Mouse (Mus musculus) v-Abl transformed pro-B cells (cell line): Measurements from ENCODE around the gene Nr2f2.

Experiments
- in situ Hi-C, 2 experiments: fragments of 400-800 bp; cut with MboI; formaldehyde crosslinking; loops; one replicate each; pipeline ENCODE4 v1.15.1; 2025; ENCODE audit not compliant: unreplicated experiment in 2 of 2

Gene Nr2f2

DNA sequence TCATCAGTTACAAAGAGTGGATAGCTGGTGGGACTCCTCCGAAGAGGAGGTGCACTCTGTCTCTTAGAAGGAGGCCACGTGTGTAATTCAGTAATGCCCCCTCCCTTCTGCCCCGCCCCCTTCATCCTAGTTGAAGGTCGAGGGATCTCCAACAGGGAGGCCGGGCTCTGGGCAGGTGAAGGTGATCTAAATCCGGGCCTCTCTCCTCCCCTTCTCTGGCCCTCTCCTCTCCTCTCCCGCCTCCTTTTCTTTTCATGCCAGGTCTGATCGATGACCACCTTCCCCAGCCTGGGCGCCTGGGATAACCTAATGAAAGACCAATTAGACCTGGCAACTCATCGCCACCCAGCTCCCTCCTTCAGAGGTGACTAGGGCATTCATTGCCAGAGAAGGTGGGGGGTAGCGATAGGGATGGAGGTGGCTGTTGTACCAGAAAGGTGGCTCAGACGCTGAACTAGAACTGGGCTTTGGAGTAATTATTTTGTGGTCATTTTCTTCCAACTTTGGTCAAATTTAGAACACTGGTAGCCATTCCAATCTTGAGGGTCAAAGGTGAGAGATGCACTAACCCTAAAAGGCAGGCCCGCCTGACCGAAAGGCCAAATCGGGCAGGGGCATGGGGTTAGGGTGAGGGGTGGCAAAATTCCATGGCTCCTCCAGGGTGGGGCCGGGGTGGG, 1.2 kb upstream of the Nr2f2 start:
- in situ Hi-C loops = no loop called here

DNA sequence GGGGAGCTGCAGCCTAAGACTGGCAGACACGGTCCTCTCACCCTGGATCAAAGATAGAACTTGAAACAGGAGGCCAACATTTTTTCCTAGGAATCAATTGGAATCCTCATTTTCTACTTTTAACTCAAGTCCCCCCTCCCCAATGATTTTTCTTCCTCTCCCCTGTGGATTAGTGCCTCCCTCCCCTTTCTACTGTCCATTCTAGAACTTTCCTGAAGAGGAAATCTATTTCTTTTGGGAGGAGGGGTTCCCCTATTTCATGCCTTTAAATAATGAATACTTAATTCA, 217 bp upstream of the Nr2f2 start:
- in situ Hi-C loops = no loop called here

DNA sequence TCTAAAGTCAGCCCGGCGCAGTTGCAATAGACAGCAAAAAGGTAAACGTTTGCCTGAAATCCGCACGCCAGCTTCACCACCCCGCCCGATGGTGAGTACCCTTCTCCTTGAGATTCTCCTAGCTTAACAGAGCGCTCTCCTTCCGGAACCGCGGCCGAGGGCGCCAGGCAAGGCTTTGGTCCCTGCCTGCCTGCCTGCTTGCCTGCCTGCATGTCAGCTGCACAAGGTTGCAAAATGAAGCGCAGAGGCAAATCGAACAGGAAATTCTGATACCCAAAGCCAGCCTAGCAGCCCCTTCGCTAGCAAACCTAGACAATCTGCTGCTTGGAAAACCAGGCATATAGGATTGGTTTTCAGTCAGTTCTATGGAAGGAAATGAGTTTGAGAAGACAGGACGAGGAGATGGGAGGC, 1.1 kb downstream of the Nr2f2 start:
- in situ Hi-C loops = no loop called here

DNA sequence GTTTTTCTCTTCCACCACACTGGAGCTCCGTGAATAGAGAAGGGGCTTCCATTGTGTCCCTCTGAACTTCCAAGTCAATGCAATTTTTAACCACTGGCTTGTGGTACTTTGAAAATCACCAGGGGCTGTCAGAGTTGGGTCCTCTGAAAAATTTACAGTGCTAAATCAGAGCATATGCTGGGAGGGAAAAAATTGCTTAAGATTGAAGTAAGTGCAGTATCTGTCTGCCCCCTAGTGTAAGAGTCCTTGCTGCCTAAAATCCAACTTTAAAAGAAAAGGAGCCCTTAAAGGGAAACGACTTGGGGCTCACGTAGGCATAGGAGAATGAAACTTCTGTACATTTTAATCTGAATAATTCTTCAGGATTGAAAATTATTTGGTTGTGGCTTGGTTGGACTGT, 1.7 kb downstream of the Nr2f2 start:
- in situ Hi-C loops = no loop called here

DNA sequence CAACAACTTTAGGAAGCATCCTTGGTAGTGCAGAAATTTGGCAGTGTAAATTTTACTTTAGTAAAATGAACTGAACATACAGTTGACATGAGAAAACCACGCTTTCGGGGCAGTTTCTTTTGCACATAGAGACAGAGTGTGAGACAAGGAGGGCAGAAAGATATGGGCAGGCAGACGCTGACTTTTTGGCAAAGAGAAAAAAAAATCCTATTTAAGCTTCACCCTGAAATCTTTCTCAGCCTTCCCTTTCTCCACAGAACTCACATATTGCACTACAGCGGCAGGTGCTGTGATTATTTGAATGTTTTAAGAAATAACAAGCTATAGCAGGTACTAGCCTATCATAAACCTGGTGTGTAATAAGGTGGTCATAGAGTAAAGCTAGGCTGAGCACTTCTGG, 3.2 kb downstream of the Nr2f2 start:
- in situ Hi-C loops = no loop called here

DNA sequence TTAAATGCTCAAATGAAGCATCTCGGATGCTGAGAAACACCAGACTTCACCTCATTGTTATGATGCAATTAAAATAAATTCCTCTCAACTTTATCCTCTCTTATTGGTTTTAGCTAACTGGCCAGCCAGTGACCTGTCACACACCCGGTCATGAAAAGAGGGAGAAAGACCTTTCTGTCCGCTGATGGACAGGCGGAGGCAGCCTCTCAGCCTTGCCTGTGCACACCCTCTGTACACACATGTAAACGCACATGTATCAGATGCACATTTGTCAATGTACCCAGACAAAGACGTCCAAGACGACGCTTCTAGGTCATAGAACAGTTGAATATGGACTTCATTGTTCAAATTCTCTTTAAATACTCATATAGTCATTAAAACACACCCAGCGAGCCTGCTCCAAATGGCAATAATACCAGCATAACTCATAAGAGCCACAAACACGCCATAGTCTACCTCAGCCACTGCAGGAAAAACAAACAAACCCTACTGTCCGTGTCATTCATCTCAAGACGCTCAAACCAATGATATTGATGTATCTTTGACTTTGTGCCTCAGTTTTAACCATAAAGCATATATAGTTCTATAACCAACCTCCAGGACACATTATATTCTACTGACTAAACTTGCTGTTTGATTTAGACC, 3.9 kb downstream of the Nr2f2 start:
- in situ Hi-C loops = no loop called here

DNA sequence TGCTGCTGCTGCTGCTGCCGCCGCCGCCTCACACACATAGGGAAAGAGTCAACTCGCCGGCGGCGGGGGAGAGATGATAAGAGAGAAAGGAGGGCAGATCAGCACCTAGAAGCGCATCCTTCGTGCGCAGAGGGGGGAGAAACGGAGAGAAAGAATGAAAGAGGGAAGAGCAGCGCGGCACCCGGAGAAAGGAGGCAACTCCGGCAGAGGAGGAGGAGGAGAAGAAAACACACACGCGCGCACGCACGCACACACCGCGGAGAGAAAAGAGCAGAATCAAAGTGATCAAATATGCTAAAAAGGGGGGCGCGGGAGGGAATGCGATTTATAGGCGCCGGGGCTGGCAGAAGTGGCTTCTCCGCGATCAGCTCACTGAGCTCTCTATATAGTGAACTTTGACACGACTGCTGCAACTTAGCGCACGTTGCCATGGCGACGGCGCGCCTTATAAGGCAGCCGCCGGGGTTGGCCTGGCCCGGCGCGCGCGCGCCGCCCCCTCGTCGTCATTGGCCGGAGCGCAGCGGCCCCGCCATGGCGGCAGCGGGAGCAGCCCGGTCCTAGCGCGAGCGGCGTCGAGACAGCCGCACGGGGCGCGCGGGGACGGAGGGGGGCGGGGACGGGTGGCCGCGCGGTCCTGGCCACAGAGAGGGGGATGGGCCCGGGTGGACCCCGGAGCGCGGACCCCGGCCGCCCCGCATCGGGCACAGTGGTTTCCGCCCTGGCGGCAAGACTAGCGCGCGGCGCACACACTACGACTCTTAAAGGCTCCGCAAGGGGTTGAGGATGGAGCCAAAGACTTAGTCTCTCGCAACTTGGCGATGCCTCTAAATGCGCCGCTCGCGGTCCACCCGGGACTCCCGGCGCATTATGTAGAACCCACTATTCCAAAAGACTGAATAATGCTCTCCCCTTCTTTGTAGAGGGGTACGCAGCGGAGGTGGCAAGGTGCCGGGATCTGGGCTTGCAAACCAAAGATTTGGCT, 4.9 kb downstream of the Nr2f2 start:
- in situ Hi-C loops = no loop called here

DNA sequence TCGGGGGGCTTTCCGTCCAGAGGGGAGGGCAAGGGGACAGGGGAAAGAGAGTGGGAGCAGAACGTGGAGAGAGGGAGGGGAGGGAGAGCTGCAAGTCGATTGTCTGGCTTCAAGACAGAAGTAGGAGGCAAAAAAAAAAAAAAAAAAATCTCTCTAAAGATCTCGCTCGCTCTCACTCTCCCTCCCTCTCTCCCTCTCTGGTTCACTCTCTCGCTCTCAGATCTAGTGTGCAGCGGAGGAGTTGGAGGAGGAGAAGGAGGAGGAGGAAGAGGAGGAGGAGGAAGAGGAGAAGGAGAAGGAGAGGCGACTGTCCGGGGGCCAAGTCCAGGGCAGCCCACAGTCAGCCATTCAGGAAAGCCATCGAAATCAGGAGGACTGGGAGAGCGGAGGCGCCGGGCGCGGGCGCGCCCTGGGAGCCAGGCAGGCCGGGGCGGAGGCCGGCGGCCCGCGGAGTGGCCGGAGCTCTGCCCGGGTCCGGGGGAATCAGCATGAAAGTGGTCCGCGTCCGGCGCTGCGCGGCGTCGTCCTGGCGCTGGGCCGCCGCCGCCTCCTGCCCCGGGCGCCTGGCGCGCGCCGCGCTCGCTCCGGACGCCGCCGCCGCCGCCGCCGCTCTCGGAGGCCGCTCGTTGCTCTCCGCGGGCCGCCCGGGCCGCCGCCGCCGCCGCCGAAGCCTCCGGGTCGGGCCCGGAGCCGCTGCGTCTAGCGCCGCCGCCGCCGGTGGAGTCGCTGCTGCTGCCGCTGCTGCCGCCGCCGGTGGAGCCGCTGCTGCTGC, 5.7 kb downstream of the Nr2f2 start:
- in situ Hi-C loops = no loop called here

DNA sequence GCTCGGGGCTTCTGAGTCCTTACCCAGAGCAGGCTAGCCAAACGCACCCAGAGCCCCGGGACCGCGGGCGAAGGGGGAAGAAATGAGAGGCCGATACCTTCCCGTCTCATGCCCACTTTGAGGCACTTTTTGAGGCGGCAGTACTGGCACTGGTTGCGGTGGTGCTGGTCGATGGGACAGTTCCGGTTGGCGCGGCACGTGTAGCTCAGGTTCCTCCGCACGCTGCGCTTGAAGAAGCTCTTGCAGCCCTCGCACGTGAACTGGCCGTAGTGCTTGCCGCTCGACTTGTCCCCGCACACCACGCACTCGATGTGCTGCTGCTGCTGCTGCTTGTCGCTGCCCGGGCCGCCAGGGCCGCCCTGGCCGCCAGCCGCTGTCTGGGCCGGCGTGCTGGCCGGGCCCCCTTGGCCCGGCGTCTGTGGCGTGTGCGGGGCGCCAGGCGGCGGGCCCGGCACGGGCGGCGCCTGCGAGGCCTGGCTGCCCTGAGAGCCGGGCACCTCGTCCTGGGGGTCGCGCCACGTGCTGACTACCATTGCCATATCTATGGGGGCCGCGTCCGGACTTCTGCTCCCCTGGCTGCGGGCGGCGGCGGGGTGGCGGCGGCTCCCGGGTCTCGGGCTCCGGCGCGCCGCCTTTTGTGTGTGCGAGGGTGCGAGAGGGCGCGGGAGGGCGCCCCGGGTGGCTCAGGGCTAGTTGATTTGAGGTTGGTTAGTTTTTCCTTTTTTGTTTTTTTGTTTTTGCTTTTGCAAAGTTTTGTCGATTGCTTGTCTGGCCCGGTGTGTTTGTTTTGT, 6.5 kb downstream of the Nr2f2 start:
- in situ Hi-C loops = no loop called here

DNA sequence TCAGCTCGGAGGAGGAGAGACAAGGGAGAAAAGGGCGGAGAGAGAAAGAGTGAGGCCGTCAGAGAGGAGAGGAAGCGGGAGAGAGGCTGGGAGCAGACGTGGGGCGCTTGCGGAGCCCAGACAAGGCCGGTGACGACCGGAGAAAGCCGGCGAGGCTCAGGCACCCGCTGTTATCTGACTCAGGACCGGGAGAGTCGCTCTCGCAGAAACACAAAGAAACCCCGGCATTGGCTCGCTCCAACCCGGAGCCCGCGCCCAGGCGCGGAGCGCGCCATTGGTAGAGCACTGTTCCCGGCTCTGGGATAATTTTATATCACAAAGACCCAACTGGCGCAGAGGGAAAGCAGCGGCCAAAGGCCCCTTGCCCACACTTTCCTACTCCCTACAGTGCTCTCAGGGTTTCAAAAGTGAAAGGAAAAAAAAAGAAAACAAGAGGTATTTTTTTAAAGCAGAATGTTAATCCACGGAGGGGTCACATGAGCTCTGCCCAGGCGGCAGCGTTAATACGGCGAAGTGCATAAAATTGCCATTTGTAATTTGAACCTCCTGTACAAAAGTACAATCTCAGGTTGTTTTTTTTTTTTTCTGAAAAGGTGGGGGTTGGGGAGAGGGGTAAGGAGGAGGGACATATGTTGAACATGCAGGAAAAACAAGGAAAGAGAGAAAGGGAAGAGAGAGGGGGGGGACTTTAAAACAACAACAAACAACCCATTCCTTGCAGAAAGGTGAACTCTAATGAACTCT, 7.5 kb downstream of the Nr2f2 start:
- in situ Hi-C loops = no loop called here

DNA sequence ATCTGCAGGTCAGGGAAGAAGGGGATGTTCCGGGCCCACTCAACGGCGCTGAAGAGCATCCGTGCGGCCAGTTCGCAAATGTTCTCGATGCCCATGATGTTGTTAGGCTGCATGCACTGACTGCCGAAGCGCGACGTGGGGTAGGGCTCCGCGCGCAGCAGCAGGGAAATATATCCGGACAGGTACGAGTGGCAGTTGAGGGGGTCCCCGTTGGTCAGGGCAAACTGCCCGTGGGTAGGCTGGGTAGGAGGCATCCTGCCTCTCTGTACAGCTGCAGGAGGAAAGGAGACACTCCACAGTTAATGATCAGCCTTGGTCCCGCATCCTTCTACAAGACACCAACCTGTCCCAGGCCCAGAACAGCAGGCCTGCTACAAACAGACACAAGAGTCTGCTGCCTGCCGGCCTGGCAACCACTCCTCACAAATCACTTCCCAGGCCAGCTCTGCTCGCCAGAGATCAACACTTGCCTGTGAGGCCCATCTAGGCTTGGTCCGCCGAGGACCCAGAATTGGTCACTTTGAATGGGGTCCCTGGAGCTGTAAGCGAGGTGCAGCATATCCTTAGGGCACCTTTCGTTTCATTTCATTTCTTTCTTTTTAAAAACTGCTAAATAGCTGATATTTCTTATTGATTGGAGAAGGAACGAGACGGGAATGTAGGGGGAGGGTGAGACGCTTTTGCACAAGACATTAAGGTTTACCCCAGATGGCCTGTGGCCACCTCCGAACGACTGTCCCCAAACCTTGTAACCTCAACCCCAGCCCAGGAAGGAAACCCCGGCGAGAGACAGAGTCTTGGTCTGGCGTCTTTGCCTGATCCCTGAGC, 8.3 kb downstream of the Nr2f2 start:
- in situ Hi-C loops = no loop called here

DNA sequence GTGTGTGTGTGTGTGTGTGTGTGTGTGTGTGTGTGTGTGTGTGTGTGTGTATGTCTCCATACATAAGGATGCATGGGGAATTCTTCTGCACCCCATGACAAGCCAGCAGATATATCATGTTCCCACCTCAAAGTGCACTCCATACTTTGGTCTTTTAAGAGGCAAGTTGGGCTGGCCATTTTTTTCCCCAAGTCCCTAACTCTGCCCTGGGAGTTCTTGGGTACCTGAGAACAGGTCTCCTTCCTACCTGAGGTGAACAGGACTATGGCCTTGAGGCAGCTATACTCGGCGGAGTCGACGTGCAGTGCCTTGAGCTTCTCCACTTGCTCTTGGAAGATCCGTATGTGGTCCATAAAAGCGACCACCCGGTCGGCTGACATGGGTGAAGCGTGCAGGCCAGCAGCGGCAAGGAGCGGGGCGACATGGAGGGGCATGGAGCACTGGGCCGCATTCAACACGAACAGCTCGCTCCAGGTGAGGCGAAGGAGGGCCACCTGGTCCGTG, 9.0 kb downstream of the Nr2f2 start:
- in situ Hi-C loops = no loop called here

DNA sequence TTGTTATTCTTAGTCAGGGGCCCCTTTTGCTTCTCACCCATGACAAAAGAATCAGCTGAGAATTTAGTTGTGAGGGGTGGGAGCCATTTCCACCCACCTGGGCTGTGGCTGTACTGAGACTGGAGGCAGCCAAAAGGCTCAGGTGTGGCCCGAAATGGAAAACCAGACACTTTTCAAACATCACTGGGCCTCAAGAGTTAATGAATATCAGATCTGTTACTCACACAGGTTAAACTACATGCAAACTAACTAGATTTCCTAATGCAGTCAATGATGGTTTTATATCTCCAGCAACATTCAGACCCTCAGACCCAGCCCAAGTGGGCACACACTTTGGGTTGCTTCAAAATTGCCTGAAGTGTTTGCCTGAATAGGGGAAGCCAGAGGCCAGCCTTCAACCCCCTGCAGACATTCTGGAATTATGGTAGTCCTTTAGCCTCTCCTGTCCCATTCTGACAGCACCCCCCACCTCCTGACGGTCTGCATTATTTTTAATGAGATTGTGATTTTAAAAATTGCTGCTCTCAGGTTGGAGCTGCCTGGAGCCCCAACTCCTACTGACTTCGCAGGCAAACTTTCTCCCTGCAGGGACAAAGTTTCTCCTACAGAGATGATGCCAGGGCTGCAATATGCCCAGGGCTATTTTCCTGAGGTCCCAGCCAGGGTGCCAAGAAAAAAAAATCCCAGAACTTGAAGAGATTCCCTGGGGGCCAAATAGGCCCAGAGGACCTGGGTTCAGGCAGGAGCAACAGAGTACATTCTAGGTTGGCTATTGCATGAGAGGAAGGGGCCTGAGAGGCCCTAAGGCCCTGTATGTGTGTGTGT, 9.6 kb downstream of the Nr2f2 start:
- in situ Hi-C loops = no loop called here

DNA sequence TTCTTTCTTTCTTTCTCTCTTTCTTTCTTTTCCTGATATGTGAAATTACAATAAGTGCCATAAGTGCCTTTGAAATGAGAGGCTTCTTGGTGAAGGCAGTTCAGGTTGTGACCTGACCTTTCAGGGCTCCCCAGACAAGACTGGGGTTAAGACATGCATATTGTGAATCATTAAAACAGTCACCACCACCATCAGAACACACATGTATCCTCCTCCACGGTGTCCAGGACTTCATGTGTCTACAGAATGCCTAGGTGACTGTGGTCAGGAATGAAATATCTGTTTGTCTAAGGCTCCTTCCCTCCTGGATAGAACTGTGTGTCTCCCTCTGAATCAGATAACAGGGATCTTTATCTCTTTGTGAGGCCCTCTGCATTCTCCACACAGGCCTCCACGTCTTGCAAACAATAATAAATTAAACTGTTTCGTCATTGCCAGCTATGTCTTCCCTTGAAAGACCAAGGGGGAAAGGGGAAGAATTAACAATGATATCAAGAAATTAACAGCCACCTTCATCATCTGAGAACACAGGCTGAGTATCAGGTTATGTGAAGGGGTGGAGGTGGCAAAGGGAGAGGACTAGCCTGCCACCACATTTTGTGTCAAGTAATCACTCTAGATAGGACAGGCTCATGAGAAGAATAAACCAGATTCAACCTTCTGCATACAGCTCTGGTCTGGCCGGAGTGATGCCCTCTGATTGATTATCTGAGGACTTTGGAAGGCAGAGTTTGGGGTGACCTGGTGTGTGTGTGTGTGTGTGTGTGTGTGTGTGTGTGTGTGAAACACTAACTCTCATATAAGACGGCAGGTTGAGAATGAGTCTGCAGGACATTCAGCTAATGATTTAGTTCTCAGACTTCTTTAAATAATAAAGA, 10.6 kb downstream of the Nr2f2 start:
- in situ Hi-C loops = no loop called here

DNA sequence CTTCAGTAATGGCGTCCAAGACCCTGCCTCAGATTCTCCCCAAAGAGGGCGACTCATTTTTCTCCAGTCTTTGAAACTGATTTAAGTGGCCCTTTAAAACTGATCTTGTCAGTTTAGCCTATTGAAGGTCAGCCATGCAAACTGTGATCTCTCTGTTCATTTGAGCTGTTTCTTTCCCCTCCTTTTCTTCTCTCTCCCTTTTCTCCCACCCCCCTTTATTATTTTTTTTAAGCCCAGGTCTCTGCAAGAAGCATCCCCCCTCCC, 11.2 kb downstream of the Nr2f2 start:
- in situ Hi-C loops = no loop called here

DNA sequence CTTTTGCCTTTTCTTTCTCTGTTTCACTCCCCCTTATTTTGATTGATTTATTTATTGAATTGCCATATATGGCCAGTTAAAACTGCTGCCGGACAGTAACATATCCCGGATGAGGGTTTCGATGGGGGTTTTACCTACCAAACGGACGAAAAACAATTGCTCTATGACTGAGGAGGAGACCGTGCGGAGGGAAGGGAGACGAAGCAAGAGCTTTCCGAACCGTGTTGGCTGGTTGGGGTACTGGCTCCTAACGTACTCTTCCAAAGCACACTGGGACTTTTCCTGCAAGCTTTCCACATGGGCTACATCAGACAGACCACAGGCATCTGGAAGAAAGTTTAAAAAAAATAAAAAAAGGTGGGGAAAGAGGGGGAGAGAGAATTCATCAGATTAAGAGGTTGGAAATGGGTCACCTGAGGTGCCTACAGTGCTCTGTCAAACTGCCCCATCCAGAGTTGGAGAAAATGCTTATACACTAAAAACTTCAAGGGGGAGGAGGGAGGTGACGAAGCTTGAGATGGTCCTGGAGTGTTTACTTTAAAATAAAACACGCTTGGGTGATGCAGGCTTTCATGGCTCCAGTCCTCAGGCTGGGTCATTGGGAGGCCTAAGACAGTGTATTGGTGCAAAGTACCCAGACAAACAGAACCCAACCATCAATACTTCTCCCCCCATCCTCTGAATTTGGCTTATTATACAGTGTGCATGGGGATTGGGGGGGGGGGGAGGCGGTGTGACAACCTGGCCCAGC, 11.8 kb downstream of the Nr2f2 start:
- in situ Hi-C loops = no loop called here
